Mouse (Mus musculus): ENCODE results near the gene Gm49321.

DNA sequence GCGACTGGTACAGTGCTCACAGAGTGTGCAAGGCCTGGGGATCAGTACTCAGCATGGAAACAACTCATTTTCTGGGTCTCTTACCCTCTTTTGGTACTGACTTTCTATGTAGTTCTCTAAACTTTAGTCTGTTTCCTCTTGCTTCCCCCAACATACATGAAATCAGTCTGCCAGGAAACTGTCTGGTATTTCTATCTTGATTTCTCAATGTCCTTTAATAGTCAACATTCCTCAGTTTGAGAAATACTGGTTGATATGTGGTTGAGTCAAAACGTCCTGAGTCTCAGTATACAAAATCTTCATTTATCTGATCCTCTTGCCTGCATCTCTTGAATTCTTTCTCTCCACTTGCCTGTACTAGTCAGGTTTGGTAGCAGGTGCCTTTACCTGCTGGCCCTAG lies 2.9 kb upstream of the Gm49321 start:
- TF ChIP-seq CTCF (IDR thresholded peaks at IDR 0.05; ENCODE audit: low read depth), result no peak
- no peak for TF ChIP-seq EP300 (IDR thresholded peaks at IDR 0.05; ENCODE audit: low read depth)
